Mouse (Mus musculus): ENCODE measurements at regions not wholly inside any gene's neighbourhood (a gene's known extent, or its start where the extent isn't known, plus 50 kb on each side); places are given as distances from the start of the nearest gene placed in this dataset.

- no peak for TF ChIP-seq ZC3H11A (IDR thresholded peaks at IDR 0.05; ENCODE audit: borderline replicate concordance, low read depth, low read length)
- TF ChIP-seq MAFK (IDR thresholded peaks at IDR 0.05; ENCODE audit: insufficient read depth, low read depth, low read length): no peak
- no peak for TF ChIP-seq HCFC1 (IDR thresholded peaks at IDR 0.05; ENCODE audit: borderline replicate concordance, insufficient read depth, low read length)
- no peak for TF ChIP-seq CHD2 (IDR thresholded peaks at IDR 0.05; ENCODE audit: low read depth, low read length)
- no peak for TF ChIP-seq ZNF384 (IDR thresholded peaks at IDR 0.05; ENCODE audit: low read depth, low read length)
- Histone ChIP-seq H3K27ac (ENCODE audit: insufficient read depth, low read depth, low read length, poor library complexity, severe bottlenecking) (no peak overlapping the region), H3K4me3 (ENCODE audit: insufficient read depth in 1 of 2, low read depth in 1 of 2, low read length in 2 of 2, poor library complexity in 1 of 2, severe bottlenecking in 1 of 2) (no peak overlapping the region), H3K4me1 (ENCODE audit: control insufficient read depth in 2 of 2, insufficient read depth in 2 of 2, low read length in 2 of 2, poor library complexity in 1 of 2) (no peaks in the 10 kb centered on the region), H3K9ac (ENCODE audit: insufficient read depth, low read depth, low read length, poor library complexity, severe bottlenecking) (no peak overlapping the region), H3K9me3 (ENCODE audit: control insufficient read depth, insufficient read depth, low read depth, low read length) (no peaks in the 10 kb centered on the region), H3K36me3 (ENCODE audit: control insufficient read depth, insufficient read depth, low read length, poor library complexity, severe bottlenecking) (no peaks in the 10 kb centered on the region)
- in situ Hi-C loops (cut with MboI; ENCODE audit: low sequenced_read_pairs in 2 of 2, unreplicated experiment in 2 of 2): no loop called here
- DNase-seq (ENCODE audit: low read depth, low spot score): no peak
These were observed 117.7 kb downstream of the Pah start for GRCm38 (mm10) chr10:87639339-87639738.

- no peak overlapping the region for H3K27ac ChIP-seq (ENCODE audit: insufficient read depth, low read depth, low read length, poor library complexity, severe bottlenecking)
- H3K4me3 ChIP-seq (ENCODE audit: insufficient read depth in 1 of 2, low read depth in 1 of 2, low read length in 2 of 2, poor library complexity in 1 of 2, severe bottlenecking in 1 of 2): no peak overlapping the region
- DNase-seq (ENCODE audit: low read depth, low spot score): peak; percentile 16
- no peaks in the 10 kb centered on the region for H3K9me3 ChIP-seq (ENCODE audit: control insufficient read depth, insufficient read depth, low read depth, low read length)
- no peak overlapping the region for H3K9ac ChIP-seq (ENCODE audit: insufficient read depth, low read depth, low read length, poor library complexity, severe bottlenecking)
- in situ Hi-C loops (cut with MboI; ENCODE audit: low sequenced_read_pairs in 2 of 2, unreplicated experiment in 2 of 2): no loop called here
- TF ChIP-seq HCFC1 (IDR thresholded peaks at IDR 0.05; ENCODE audit: borderline replicate concordance, insufficient read depth, low read length): no peak
- no peak for TF ChIP-seq MAFK (IDR thresholded peaks at IDR 0.05; ENCODE audit: insufficient read depth, low read depth, low read length)
- no peak for TF ChIP-seq CHD2 (IDR thresholded peaks at IDR 0.05; ENCODE audit: low read depth, low read length)
- TF ChIP-seq ZC3H11A (IDR thresholded peaks at IDR 0.05; ENCODE audit: borderline replicate concordance, low read depth, low read length): peak; percentile 63; the same call in 1 of the 2 replicates
- TF ChIP-seq ZNF384 (IDR thresholded peaks at IDR 0.05; ENCODE audit: low read depth, low read length): no peak
- no peaks in the 10 kb centered on the region for H3K36me3 ChIP-seq (ENCODE audit: control insufficient read depth, insufficient read depth, low read length, poor library complexity, severe bottlenecking)
- no peaks in the 10 kb centered on the region for H3K4me1 ChIP-seq (ENCODE audit: control insufficient read depth in 2 of 2, insufficient read depth in 2 of 2, low read length in 2 of 2, poor library complexity in 1 of 2)
These were observed 127.5 kb downstream of the Pah start for GRCm38 (mm10) chr10:87649091-87649490.

- no peak for DNase-seq (ENCODE audit: low read depth, low spot score)
- Histone ChIP-seq H3K27ac (ENCODE audit: insufficient read depth, low read depth, low read length, poor library complexity, severe bottlenecking) (no peak overlapping the region), H3K4me3 (ENCODE audit: insufficient read depth in 1 of 2, low read depth in 1 of 2, low read length in 2 of 2, poor library complexity in 1 of 2, severe bottlenecking in 1 of 2) (no peak overlapping the region), H3K9ac (ENCODE audit: insufficient read depth, low read depth, low read length, poor library complexity, severe bottlenecking) (no peak overlapping the region), H3K36me3 (ENCODE audit: control insufficient read depth, insufficient read depth, low read length, poor library complexity, severe bottlenecking) (no peaks in the 10 kb centered on the region), H3K9me3 (ENCODE audit: control insufficient read depth, insufficient read depth, low read depth, low read length) (no peaks in the 10 kb centered on the region), H3K4me1 (ENCODE audit: control insufficient read depth in 2 of 2, insufficient read depth in 2 of 2, low read length in 2 of 2, poor library complexity in 1 of 2) (no peaks in the 10 kb centered on the region)
- in situ Hi-C loops (cut with MboI; ENCODE audit: low sequenced_read_pairs in 2 of 2, unreplicated experiment in 2 of 2): no loop called here
- TF ChIP-seq CHD2 (IDR thresholded peaks at IDR 0.05; ENCODE audit: low read depth, low read length) (no peak), MAFK (IDR thresholded peaks at IDR 0.05; ENCODE audit: insufficient read depth, low read depth, low read length) (no peak), HCFC1 (IDR thresholded peaks at IDR 0.05; ENCODE audit: borderline replicate concordance, insufficient read depth, low read length) (no peak), ZC3H11A (IDR thresholded peaks at IDR 0.05; ENCODE audit: borderline replicate concordance, low read depth, low read length) (no peak), ZNF384 (IDR thresholded peaks at IDR 0.05; ENCODE audit: low read depth, low read length) (no peak)
These were observed 130.6 kb downstream of the Pah start for GRCm38 (mm10) chr10:87652139-87652740.

- H3K36me3 ChIP-seq (ENCODE audit: control insufficient read depth, insufficient read depth, low read length, poor library complexity, severe bottlenecking): no peaks in the 10 kb centered on the region
- no peak overlapping the region for H3K27ac ChIP-seq (ENCODE audit: insufficient read depth, low read depth, low read length, poor library complexity, severe bottlenecking)
- H3K9me3 ChIP-seq (ENCODE audit: control insufficient read depth, insufficient read depth, low read depth, low read length): no peaks in the 10 kb centered on the region
- in situ Hi-C loops (cut with MboI; ENCODE audit: low sequenced_read_pairs in 2 of 2, unreplicated experiment in 2 of 2): no loop called here
- no peaks in the 10 kb centered on the region for H3K4me1 ChIP-seq (ENCODE audit: control insufficient read depth in 2 of 2, insufficient read depth in 2 of 2, low read length in 2 of 2, poor library complexity in 1 of 2)
- no peak overlapping the region for H3K4me3 ChIP-seq (ENCODE audit: insufficient read depth in 1 of 2, low read depth in 1 of 2, low read length in 2 of 2, poor library complexity in 1 of 2, severe bottlenecking in 1 of 2)
- H3K9ac ChIP-seq (ENCODE audit: insufficient read depth, low read depth, low read length, poor library complexity, severe bottlenecking): no peak overlapping the region
- DNase-seq (ENCODE audit: low read depth, low spot score): no peak
- no peak for TF ChIP-seq CHD2 (IDR thresholded peaks at IDR 0.05; ENCODE audit: low read depth, low read length)
- no peak for TF ChIP-seq MAFK (IDR thresholded peaks at IDR 0.05; ENCODE audit: insufficient read depth, low read depth, low read length)
- no peak for TF ChIP-seq ZC3H11A (IDR thresholded peaks at IDR 0.05; ENCODE audit: borderline replicate concordance, low read depth, low read length)
- no peak for TF ChIP-seq HCFC1 (IDR thresholded peaks at IDR 0.05; ENCODE audit: borderline replicate concordance, insufficient read depth, low read length)
- no peak for TF ChIP-seq ZNF384 (IDR thresholded peaks at IDR 0.05; ENCODE audit: low read depth, low read length)
These were observed 132.5 kb downstream of the Pah start for GRCm38 (mm10) chr10:87654112-87654511.

Data from ES-E14 (cell line).